Mouse (Mus musculus) bone marrow, adult 2 months (tissue): Measurements from ENCODE around the gene Olfr1175-ps.

Experiments
- CTCF ChIP-seq: fragments of 200-500 bp; IDR thresholded peaks from 2 replicates; pipeline ENCODE4 v1.5.1; 2011; ENCODE audit warnings: low read length, control low read depth; ENCODE audit not compliant: control insufficient read depth, insufficient read depth
- POLR2A ChIP-seq: fragments of 200-500 bp; IDR thresholded peaks from 2 replicates; pipeline ENCODE4 v1.6.1; 2011; ENCODE audit warnings: low read depth, mild to moderate bottlenecking, control low read depth, low read length, borderline replicate concordance; ENCODE audit not compliant: control insufficient read depth

DNA sequence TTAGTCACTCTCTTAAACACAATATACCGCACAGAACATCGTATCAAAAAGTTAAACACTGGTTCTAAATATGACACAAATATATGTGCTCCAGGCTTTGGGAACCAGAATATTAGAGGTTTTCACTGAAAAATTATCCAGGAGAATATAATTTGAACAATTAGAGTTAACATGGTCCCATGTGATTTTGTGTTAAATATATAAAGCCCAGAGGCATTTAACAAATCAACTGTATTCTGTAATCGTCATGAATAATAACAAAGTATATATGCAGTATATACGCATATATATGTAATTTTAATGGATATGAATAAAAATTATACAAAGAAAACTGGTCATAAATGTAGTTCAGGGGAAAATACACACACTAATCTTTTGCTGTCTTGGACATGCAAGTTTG lies 12.0 kb downstream of the Olfr1175-ps start, which contains the start of gene Olfr1174-ps:
- TF ChIP-seq CTCF (no peak), POLR2A (no peak)
